Mouse (Mus musculus): Measurements from ENCODE around the gene Notch4.

Gene Notch4

GRCm38 (mm10) chr17:34626773-34627092 is 62.7 kb downstream of the Notch4 start:
- peak; percentile 73 for DNase-seq (ENCODE audit: low spot score)

- DNase-seq (ENCODE audit: low spot score), result peak; percentile 95
These were observed 63.2 kb downstream of the Notch4 start for GRCm38 (mm10) chr17:34627093-34627942.

- peak; percentile 39 for DNase-seq (ENCODE audit: low spot score)
These were observed 64.0 kb downstream of the Notch4 start, which contains the start of gene Ppt2 for GRCm38 (mm10) chr17:34627943-34628643. Gene Ppt2, minus strand, starts transcription at chr17:34628510.

GRCm38 (mm10) chr17:34628644-34628967 is 64.5 kb downstream of the Notch4 start:
- DNase-seq (ENCODE audit: low spot score), result no peak

GRCm38 (mm10) chr17:34629221-34629751 is 65.2 kb downstream of the Notch4 start, which contains the start of gene Prrt1:
Gene Prrt1, plus strand, starts transcription at chr17:34629533.
- peak; percentile 71 for DNase-seq (ENCODE audit: low spot score)

GRCm38 (mm10) chr17:34629796-34630603 is 65.9 kb downstream of the Notch4 start:
- DNase-seq (ENCODE audit: low spot score), result no peak

- no peak for DNase-seq (ENCODE audit: low spot score)
These were observed 66.8 kb downstream of the Notch4 start for GRCm38 (mm10) chr17:34630761-34631301.

- no peak for DNase-seq (ENCODE audit: low spot score)
These were observed 67.6 kb downstream of the Notch4 start for GRCm38 (mm10) chr17:34631647-34632046.

- peak; percentile 62 for DNase-seq (ENCODE audit: low spot score)
These were observed 68.2 kb downstream of the Notch4 start for GRCm38 (mm10) chr17:34632261-34632691.

- DNase-seq (ENCODE audit: low spot score), result no peak
These were observed 71.6 kb downstream of the Notch4 start for GRCm38 (mm10) chr17:34635671-34636070.

GRCm38 (mm10) chr17:34637459-34637858 is 73.4 kb downstream of the Notch4 start:
- no peak for DNase-seq (ENCODE audit: low spot score)

Data from embryo, embryonic 10 days (tissue).